Mouse (Mus musculus): ENCODE data around the gene Tmem234. TPM values are rescaled to one million over a fixed set of nuclear protein-coding genes. Genes with fewer than 3 reads are reported as not detected.

Tmem234 gene
- polyA plus RNA-seq, 1 experiment from 2014 or later: 186 TPM

- WGBS: 89% methylated on average over 5 of the region's 5 CpGs
- Histone ChIP-seq H3K4me1 (ENCODE audit: control insufficient read depth, insufficient read depth, low read length) (peaks cover 16% of the 10 kb centered on the region), H3K4me2 (ENCODE audit: low read depth, low read length) (peak overlapping the region; percentile 94), H3K27ac (ENCODE audit: low read length) (no peak overlapping the region), H3K27me3 (replicated peaks; ENCODE audit: control insufficient read depth, insufficient read depth, low read length) (no peaks in the 10 kb centered on the region), H3K4me3 (ENCODE audit: low read length) (peak overlapping the region; percentile 68), H3K9ac (ENCODE audit: low read depth, low read length) (peak overlapping the region; percentile 85), H3K36me3 (ENCODE audit: control insufficient read depth, insufficient read depth, low read length) (peaks cover 2% of the 10 kb centered on the region; the same call in 1 of the 2 replicates), H3K9me3 (ENCODE audit: control insufficient read depth, low read length) (no peaks in the 10 kb centered on the region)
- ATAC-seq: no peak
Observed at GRCm38 (mm10) chr4:129618031-129618430, 17.6 kb downstream of the Tmem234 start.

DNA sequence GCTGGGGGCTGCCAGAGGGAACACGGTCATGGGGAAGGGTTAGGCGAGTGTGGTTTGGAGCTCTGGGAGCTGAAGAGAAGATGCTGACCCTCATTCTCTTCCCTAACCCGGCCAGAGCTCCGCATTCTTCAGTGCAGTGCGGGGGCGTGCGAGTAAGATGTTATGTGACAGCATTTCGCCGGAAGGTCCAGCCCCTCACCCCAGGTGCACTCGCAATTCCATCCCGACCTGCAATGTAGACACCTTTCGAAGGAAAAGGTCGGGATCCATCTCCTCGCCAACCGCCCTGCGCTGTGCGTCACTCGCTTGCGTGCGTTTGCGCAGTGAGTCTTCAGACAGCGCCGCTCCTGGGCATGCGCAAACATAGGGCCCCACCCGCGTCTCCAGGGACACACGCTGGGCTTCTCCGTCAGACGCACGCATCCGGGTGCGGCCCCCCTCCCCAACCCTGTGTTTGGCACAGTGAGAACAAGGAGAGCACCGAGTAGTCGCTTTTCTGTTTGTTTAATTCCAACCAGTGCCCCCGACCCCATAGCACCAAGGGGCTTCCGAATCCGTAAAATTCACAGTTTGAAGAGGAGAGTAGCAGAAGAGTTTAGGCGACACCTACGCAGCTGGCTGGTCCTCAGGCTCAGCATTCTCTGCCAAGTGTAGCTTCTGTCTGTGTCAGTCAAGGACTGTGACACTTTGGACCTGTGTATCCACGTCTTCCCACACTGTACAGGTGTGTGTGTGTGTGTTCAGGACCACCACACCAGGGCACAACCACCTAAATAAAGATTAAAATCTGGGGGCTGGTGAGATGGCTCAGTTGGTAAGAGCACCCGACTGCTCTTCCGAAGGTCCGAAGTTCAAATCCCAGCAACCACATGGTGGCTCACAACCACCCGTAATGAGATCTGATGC is 18.6 kb downstream of the Tmem234 start, which contains the start of gene Iqcc:
TSS of gene Iqcc (minus strand) at position 314 of the 906 bp plus-strand sequence.
- H3K4me2 ChIP-seq (ENCODE audit: low read depth, low read length): peak within 1 kb of the TSS; percentile 94
- peak within 1 kb of the TSS; percentile 83 for H3K27ac ChIP-seq (ENCODE audit: low read length)
- H3K27me3 ChIP-seq (replicated peaks; ENCODE audit: control insufficient read depth, insufficient read depth, low read length): no peaks in the 10 kb centered on the region
- peak within 1 kb of the TSS; percentile 85 for H3K9ac ChIP-seq (ENCODE audit: low read depth, low read length)
- H3K36me3 ChIP-seq (ENCODE audit: control insufficient read depth, insufficient read depth, low read length): peaks cover 2% of the 10 kb centered on the region; the same call in 1 of the 2 replicates
- peaks cover 17% of the 10 kb centered on the region for H3K4me1 ChIP-seq (ENCODE audit: control insufficient read depth, insufficient read depth, low read length)
- 3% methylated on average over 43 of the region's 44 CpGs for WGBS
- peak; percentile 92 for ATAC-seq
- no peaks in the 10 kb centered on the region for H3K9me3 ChIP-seq (ENCODE audit: control insufficient read depth, low read length)
- peak within 1 kb of the TSS; percentile 68 for H3K4me3 ChIP-seq (ENCODE audit: low read length)

DNA sequence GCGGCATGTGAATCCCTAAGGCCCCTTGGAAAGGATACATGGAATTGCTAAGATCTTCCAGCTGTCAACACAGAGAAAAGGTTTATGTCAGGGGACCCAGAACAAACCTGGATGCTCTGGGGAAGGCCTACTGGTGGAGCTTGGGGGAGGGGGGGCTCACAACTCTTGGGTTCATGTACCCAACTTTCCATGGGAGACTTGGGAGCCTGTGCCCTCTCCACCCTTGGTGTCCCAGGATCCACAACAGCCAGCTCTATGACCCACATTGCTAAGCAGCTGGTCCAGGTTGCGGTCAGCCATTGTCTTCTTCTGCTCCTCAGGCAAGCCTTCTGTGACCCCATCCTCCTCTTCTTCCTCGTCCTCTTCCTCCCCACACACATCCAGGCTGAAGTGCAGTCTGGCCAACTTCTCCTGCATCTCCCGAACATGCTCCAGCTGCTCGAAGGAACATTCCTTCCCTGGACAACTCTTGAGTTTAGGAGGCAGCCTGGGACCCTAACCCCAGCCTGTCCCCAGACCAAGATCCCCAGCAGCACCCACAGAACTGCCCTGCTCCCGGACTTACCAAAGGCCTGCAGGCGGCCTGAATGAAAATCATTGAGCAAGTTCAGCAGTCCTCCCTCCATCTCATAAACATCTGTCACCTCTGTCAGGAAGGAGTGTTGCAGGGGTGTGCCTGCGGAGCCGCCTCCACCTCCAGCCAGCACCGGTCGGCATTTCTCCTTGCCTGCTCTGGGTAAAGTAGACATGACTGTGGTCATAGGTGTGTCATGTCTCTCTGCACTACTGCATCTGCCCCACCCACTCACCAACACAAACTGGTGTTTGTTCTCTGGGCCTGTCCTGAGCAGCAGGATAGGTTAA is 20.2 kb downstream of the Tmem234 start:
- Histone ChIP-seq H3K9ac (ENCODE audit: low read depth, low read length) (peak overlapping the region; percentile 32; the same call in 1 of the 2 replicates), H3K4me3 (ENCODE audit: low read length) (no peak overlapping the region), H3K4me2 (ENCODE audit: low read depth, low read length) (no peak overlapping the region), H3K36me3 (ENCODE audit: control insufficient read depth, insufficient read depth, low read length) (peaks cover 2% of the 10 kb centered on the region; the same call in 1 of the 2 replicates), H3K4me1 (ENCODE audit: control insufficient read depth, insufficient read depth, low read length) (peaks cover 30% of the 10 kb centered on the region), H3K27me3 (replicated peaks; ENCODE audit: control insufficient read depth, insufficient read depth, low read length) (no peaks in the 10 kb centered on the region), H3K9me3 (ENCODE audit: control insufficient read depth, low read length) (no peaks in the 10 kb centered on the region), H3K27ac (ENCODE audit: low read length) (0 out of 2 replicates have a peak overlapping the region, but pooled peaks have one; percentile 31)
- WGBS: 80% methylated on average over 11 of the region's 11 CpGs
- no peak for ATAC-seq

DNA sequence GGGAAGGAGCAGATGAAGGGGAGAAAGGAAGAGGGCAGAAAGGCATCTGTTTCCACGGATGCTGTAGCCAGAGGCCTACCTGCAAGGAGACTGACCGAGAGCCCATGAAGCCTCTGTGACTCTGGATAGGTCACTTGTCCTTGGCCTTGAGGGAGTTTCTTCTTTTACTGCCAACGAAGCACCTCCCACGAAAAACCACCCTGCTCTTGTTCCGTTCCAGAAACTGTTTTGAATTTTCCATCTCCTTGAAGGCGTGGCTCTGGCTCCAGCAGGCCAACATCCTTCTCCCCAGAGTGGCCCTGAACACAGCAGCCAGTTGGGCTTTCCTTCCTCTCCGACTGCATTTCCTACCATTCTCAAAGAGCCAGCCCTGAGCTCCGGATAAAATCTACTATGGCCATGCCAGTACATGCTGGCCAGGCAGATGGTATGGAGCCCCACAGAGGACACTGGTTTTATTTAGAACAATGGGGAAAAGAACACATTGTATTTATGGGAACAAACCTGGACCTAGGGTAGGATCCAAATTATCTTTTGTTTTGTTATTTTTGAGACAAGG is 20.9 kb downstream of the Tmem234 start:
- ATAC-seq: no peak
- H3K4me1 ChIP-seq (ENCODE audit: control insufficient read depth, insufficient read depth, low read length): peaks cover 32% of the 10 kb centered on the region
- WGBS: 82% methylated on average over 8 of the region's 8 CpGs
- H3K4me3 ChIP-seq (ENCODE audit: low read length): no peak overlapping the region
- H3K9me3 ChIP-seq (ENCODE audit: control insufficient read depth, low read length): no peaks in the 10 kb centered on the region
- H3K4me2 ChIP-seq (ENCODE audit: low read depth, low read length): no peak overlapping the region
- H3K27me3 ChIP-seq (replicated peaks; ENCODE audit: control insufficient read depth, insufficient read depth, low read length): no peaks in the 10 kb centered on the region
- H3K27ac ChIP-seq (ENCODE audit: low read length): 0 out of 2 replicates have a peak overlapping the region, but pooled peaks have one; percentile 31
- H3K36me3 ChIP-seq (ENCODE audit: control insufficient read depth, insufficient read depth, low read length): peaks cover 2% of the 10 kb centered on the region; the same call in 1 of the 2 replicates
- 0 out of 2 replicates have a peak overlapping the region, but pooled peaks have one; percentile 32 for H3K9ac ChIP-seq (ENCODE audit: low read depth, low read length)

DNA sequence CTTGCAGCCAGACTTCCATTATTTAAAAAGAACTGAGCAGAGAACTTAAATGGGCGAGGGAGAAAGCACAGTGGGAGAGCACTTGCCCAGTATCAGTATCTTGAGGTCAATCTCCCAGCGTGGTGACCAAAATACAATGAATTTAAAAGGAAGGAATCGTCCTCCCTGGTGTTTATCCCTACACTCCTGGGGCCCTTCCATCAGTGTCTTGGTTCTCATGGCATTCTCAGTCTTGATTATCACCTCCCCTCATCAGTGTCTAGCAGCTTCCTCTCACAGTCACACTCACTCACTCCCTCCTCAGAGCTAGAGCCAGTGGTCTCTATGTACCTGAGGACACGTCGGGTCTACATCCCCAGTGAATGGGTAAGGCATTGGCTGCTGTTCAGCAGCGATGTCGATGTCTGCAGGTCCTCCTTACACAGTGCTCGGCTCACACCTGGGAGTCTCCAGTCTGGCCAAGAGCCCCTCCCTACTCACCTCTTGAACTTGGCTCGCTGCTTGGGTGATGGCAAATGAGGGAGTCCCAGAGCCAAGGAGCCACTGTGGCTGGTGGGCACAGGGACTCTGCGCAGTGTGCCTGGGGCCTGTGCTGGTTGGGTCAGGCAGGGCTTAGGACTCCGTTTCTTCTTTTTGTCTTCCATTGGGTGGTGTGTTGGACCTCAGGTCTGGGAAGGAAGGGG is 21.8 kb downstream of the Tmem234 start:
- Histone ChIP-seq H3K4me2 (ENCODE audit: low read depth, low read length) (no peak overlapping the region; the same call in 1 of the 2 replicates), H3K4me1 (ENCODE audit: control insufficient read depth, insufficient read depth, low read length) (peaks cover 32% of the 10 kb centered on the region), H3K27me3 (replicated peaks; ENCODE audit: control insufficient read depth, insufficient read depth, low read length) (no peaks in the 10 kb centered on the region), H3K9me3 (ENCODE audit: control insufficient read depth, low read length) (no peaks in the 10 kb centered on the region), H3K36me3 (ENCODE audit: control insufficient read depth, insufficient read depth, low read length) (0 out of 2 replicates have a peak, but pooled peaks cover 4% of the 10 kb centered on the region), H3K27ac (ENCODE audit: low read length) (peak overlapping the region; percentile 21; the same call in 1 of the 2 replicates), H3K9ac (ENCODE audit: low read depth, low read length) (peak overlapping the region; percentile 89), H3K4me3 (ENCODE audit: low read length) (no peak overlapping the region)
- 78% methylated on average over 11 of the region's 11 CpGs for WGBS
- ATAC-seq: no peak

DNA sequence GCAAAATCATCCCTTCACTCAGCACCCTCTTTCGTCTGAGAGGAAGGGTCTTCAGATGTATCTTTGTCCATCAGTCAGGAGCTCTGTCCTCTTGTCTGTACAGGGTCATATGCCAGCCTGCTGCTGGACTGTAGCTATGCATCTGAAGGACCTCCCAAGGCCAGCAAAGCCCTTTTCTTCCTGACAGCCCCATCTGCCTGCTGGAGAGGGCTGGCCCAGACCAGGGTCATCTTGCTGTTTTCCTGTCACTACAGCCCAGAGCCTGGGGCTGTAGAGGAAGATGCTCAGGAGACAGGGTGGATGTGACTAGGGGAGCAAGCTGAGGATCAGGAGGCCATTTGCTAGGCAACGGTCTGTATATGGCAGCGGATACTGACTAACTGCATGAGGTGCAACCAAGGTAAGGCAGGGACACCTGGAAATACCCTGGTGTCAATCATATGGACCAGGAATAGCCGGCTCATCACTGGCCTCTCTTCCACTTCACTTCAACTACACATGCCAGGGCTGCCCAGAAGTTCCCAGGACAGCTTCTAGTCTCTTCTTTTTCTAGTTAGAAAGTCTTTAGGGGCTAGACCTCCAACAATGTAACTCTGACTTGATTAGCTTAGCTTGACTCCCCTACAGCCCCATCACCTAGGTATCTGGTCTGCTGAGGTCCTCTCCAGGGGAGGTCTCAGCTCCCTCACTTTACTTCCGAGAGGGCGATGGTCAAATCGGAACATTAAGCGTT is 22.5 kb downstream of the Tmem234 start:
- 17% methylated on average over 8 of the region's 8 CpGs for WGBS
- ATAC-seq: no peak
- H3K9ac ChIP-seq (ENCODE audit: low read depth, low read length): peak overlapping the region; percentile 89
- peaks cover 30% of the 10 kb centered on the region for H3K4me1 ChIP-seq (ENCODE audit: control insufficient read depth, insufficient read depth, low read length)
- peaks cover 10% of the 10 kb centered on the region; the same call in 1 of the 2 replicates for H3K36me3 ChIP-seq (ENCODE audit: control insufficient read depth, insufficient read depth, low read length)
- H3K27ac ChIP-seq (ENCODE audit: low read length): peak overlapping the region; percentile 89
- H3K4me2 ChIP-seq (ENCODE audit: low read depth, low read length): peak overlapping the region; percentile 85
- H3K27me3 ChIP-seq (replicated peaks; ENCODE audit: control insufficient read depth, insufficient read depth, low read length): no peaks in the 10 kb centered on the region
- peak overlapping the region; percentile 77 for H3K4me3 ChIP-seq (ENCODE audit: low read length)
- no peaks in the 10 kb centered on the region for H3K9me3 ChIP-seq (ENCODE audit: control insufficient read depth, low read length)

GRCm38 (mm10) chr4:129623681-129624091 is 23.2 kb downstream of the Tmem234 start, which contains the start of gene Ccdc28b:
Ccdc28b (minus strand) TSS chr4:129623947.
- H3K4me1 ChIP-seq (ENCODE audit: control insufficient read depth, insufficient read depth, low read length): peaks cover 26% of the 10 kb centered on the region
- peak within 1 kb of the TSS; percentile 89 for H3K9ac ChIP-seq (ENCODE audit: low read depth, low read length)
- ATAC-seq: peak; percentile 46
- H3K4me2 ChIP-seq (ENCODE audit: low read depth, low read length): peak within 1 kb of the TSS; percentile 85
- no peaks in the 10 kb centered on the region for H3K9me3 ChIP-seq (ENCODE audit: control insufficient read depth, low read length)
- H3K36me3 ChIP-seq (ENCODE audit: control insufficient read depth, insufficient read depth, low read length): peaks cover 16% of the 10 kb centered on the region
- no peaks in the 10 kb centered on the region for H3K27me3 ChIP-seq (replicated peaks; ENCODE audit: control insufficient read depth, insufficient read depth, low read length)
- peak within 1 kb of the TSS; percentile 89 for H3K27ac ChIP-seq (ENCODE audit: low read length)
- 0% methylated on average over 10 of the region's 10 CpGs for WGBS
- peak within 1 kb of the TSS; percentile 77 for H3K4me3 ChIP-seq (ENCODE audit: low read length)

Data from intestine, embryonic 16.5 days (tissue).